Mouse (Mus musculus): ENCODE measurements around the gene Unc5c. TPM values are rescaled to one million over a fixed set of nuclear protein-coding genes. Genes with fewer than 3 reads are reported as not detected.

Unc5c gene
- total RNA-seq, 2 experiments from 2014 or later, result 0.86 to 1.1 TPM

- DNase-seq, result no peak
Measured at GRCm38 (mm10) chr3:141819331-141819941, 354.4 kb downstream of the Unc5c start.

GRCm38 (mm10) chr3:141828301-141828700, 363.3 kb downstream of the Unc5c start:
- DNase-seq, result no peak

GRCm38 (mm10) chr3:141831135-141831534, 366.1 kb downstream of the Unc5c start:
- peak; percentile 72 for DNase-seq

- peak; percentile 14 for DNase-seq
Measured at GRCm38 (mm10) chr3:141838864-141839263, 373.8 kb downstream of the Unc5c start.

GRCm38 (mm10) chr3:141849206-141849605, 384.2 kb downstream of the Unc5c start:
- no peak for DNase-seq

GRCm38 (mm10) chr3:141850141-141850540, 385.1 kb downstream of the Unc5c start:
- no peak for DNase-seq

- no peak for DNase-seq
Measured at GRCm38 (mm10) chr3:141854339-141854738, 389.3 kb downstream of the Unc5c start.

- DNase-seq, result no peak
Measured at GRCm38 (mm10) chr3:141857123-141857522, 392.1 kb downstream of the Unc5c start.

GRCm38 (mm10) chr3:141862816-141863461, 397.9 kb downstream of the Unc5c start:
- peak; percentile 55 for DNase-seq

GRCm38 (mm10) chr3:141871805-141872204, 406.8 kb downstream of the Unc5c start:
- DNase-seq, result no peak

GRCm38 (mm10) chr3:141872337-141873042, 407.5 kb downstream of the Unc5c start:
- no peak for DNase-seq

- DNase-seq, result no peak
Measured at GRCm38 (mm10) chr3:141882496-141882895, 417.5 kb downstream of the Unc5c start.

GRCm38 (mm10) chr3:141884190-141884589, 419.2 kb downstream of the Unc5c start:
- DNase-seq, result no peak

Measured in heart, postnatal 4 days (tissue).